Mouse (Mus musculus) embryonic facial prominence, embryonic 15.5 days (tissue): ENCODE measurements around the gene Iars. TPM values are rescaled to one million over a fixed set of nuclear protein-coding genes. Genes with fewer than 3 reads are reported as not detected.
"Not testable (repeated sequence)": the region's sequence is repeated elsewhere in the genome, so short reads cannot be mapped to it uniquely, and the experiment has no call there.

Source experiments
- ATAC-seq: fragments of 200-750 bp; cut with Nextera tagmentation; 2 replicates; pipeline ENCODE4 v1.8.0; 2017; ENCODE audit warnings: low read depth, moderate TSS enrichment; ENCODE audit not compliant: insufficient number of reproducible peaks, low FRiP score, low TSS enrichment
- H3K27ac ChIP-seq: fragments of 300-500 bp; sonication (generic); replicated peaks from 2 replicates; pipeline ENCODE4 v1.5.1; 2015; ENCODE audit warnings: mild to moderate bottlenecking, inconsistent platforms
- H3K27me3 ChIP-seq: fragments of 300-500 bp; sonication (generic); 2 replicates; pipeline ENCODE4 v1.6.1; 2015; ENCODE audit warnings: inconsistent platforms
- H3K36me3 ChIP-seq: fragments of 300-500 bp; sonication (generic); 2 replicates; pipeline ENCODE4 v1.6.1; 2015; ENCODE audit warnings: mild to moderate bottlenecking, inconsistent platforms
- H3K4me1 ChIP-seq: fragments of 300-500 bp; sonication (generic); 2 replicates; pipeline ENCODE4 v1.6.1; 2015; ENCODE audit warnings: inconsistent platforms
- H3K4me2 ChIP-seq: fragments of 300-500 bp; sonication (generic); replicated peaks from 2 replicates; pipeline ENCODE4 v1.6.1; 2015; ENCODE audit warnings: mild to moderate bottlenecking, inconsistent platforms
- H3K4me3 ChIP-seq: fragments of 300-500 bp; sonication (generic); replicated peaks from 2 replicates; pipeline ENCODE4 v1.5.1; 2015; ENCODE audit warnings: mild to moderate bottlenecking, inconsistent platforms
- H3K9ac ChIP-seq: fragments of 300-500 bp; sonication (generic); 2 replicates; pipeline ENCODE4 v1.6.1; 2015; ENCODE audit warnings: inconsistent platforms
- H3K9me3 ChIP-seq: fragments of 300-500 bp; sonication (generic); replicated peaks from 2 replicates; pipeline ENCODE4 v1.6.1; 2016; ENCODE audit warnings: inconsistent platforms
- WGBS: fragments of 180-500 bp; shearing (Covaris S2); methylation state at CpG from one replicate; pipeline ENCODE4 v1.1.7; 2015; 5-methylcytosine and 5-hydroxymethylcytosine counted together
- polyA plus RNA-seq: library from polyadenylated mRNA; unstranded; fragments of >200 nt; fragmentation: Nextera tagmentation; extraction: Ambion mirVana; gene quantifications from 2 replicates; pipeline ENCODE4 v1.2.1, GENCODE M21; 2015

Gene Iars
- polyA plus RNA-seq, 1 experiment from 2014 or later = 62.8 TPM

- no peak overlapping the region for H3K4me3 ChIP-seq
- no peaks in the 10 kb centered on the region for H3K27me3 ChIP-seq
- 92% methylated on average over 16 of the region's 16 CpGs for WGBS
- H3K4me2 ChIP-seq = no peak overlapping the region
- no peak overlapping the region for H3K27ac ChIP-seq
- no peak overlapping the region for H3K9ac ChIP-seq
- ATAC-seq = no peak
- no peaks in the 10 kb centered on the region for H3K4me1 ChIP-seq
- H3K9me3 ChIP-seq = no peaks in the 10 kb centered on the region
- no peaks in the 10 kb centered on the region for H3K36me3 ChIP-seq
These were observed 59.6 kb downstream of the Iars start for GRCm38 (mm10) chr13:49741285-49742040.

- 87% methylated on average over 9 of the region's 9 CpGs for WGBS
- H3K4me3 ChIP-seq = no peak overlapping the region
These were observed 74.7 kb downstream of the Iars start for GRCm38 (mm10) chr13:49756591-49756990.

GRCm38 (mm10) chr13:49757966-49758365 lies 76.1 kb downstream of the Iars start:
- no peaks in the 10 kb centered on the region for H3K9me3 ChIP-seq
- H3K9ac ChIP-seq = no peak overlapping the region
- no peak overlapping the region for H3K27ac ChIP-seq
- no peaks in the 10 kb centered on the region for H3K4me1 ChIP-seq
- no peaks in the 10 kb centered on the region for H3K27me3 ChIP-seq
- no peaks in the 10 kb centered on the region for H3K36me3 ChIP-seq
- no peak for ATAC-seq
- no peak overlapping the region for H3K4me3 ChIP-seq
- no peak overlapping the region for H3K4me2 ChIP-seq
- 86% methylated on average over 4 of the region's 4 CpGs for WGBS

More at GRCm38 (mm10) chr13:49756591-49756990, 74.7 kb downstream of the Iars start:
- Histone ChIP-seq H3K4me1 (no peaks in the 10 kb centered on the region), H3K27me3 (no peaks in the 10 kb centered on the region), H3K9ac (no peak overlapping the region), H3K27ac (no peak overlapping the region), H3K4me2 (no peak overlapping the region), H3K36me3 (no peaks in the 10 kb centered on the region), H3K9me3 (no peaks in the 10 kb centered on the region)
- ATAC-seq = no peak

GRCm38 (mm10) chr13:49760675-49761074 lies 78.8 kb downstream of the Iars start:
- no peak for ATAC-seq
- 72% methylated on average over 1 of the region's 1 CpGs for WGBS
- no peak overlapping the region for H3K4me3 ChIP-seq

DNA sequence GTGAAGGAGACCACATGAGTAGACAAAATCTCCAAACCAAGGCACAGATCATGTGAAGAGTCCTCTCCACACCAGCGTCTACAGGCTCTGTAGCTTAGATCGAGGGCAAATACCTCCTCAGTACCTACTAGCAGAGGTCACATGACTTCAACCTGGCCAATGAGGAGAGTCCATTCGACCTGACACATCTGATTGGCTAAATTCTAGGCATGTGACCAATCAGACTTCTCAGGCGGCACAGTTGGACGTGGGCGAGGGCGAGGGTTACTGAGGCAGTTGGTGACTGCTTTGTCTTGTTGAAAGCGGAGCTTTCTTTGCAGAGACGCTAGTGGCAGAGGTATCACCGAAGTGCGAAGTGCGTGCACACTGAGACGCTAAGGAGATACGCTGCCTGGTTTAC lies 80.3 kb downstream of the Iars start:
- H3K27me3 ChIP-seq = no peaks in the 10 kb centered on the region
- H3K4me3 ChIP-seq = no peak overlapping the region
- H3K27ac ChIP-seq = no peak overlapping the region
- H3K9me3 ChIP-seq = no peaks in the 10 kb centered on the region
- H3K4me2 ChIP-seq = no peak overlapping the region
- no peaks in the 10 kb centered on the region for H3K36me3 ChIP-seq
- 86% methylated on average over 14 of the region's 14 CpGs for WGBS
- H3K4me1 ChIP-seq = no peaks in the 10 kb centered on the region
- ATAC-seq = no peak
- no peak overlapping the region for H3K9ac ChIP-seq

More at GRCm38 (mm10) chr13:49760675-49761074, 78.8 kb downstream of the Iars start:
- no peak overlapping the region for H3K27ac ChIP-seq
- H3K9me3 ChIP-seq = no peaks in the 10 kb centered on the region
- H3K27me3 ChIP-seq = no peaks in the 10 kb centered on the region
- H3K36me3 ChIP-seq = no peaks in the 10 kb centered on the region
- no peaks in the 10 kb centered on the region for H3K4me1 ChIP-seq
- H3K9ac ChIP-seq = no peak overlapping the region
- no peak overlapping the region for H3K4me2 ChIP-seq

DNA sequence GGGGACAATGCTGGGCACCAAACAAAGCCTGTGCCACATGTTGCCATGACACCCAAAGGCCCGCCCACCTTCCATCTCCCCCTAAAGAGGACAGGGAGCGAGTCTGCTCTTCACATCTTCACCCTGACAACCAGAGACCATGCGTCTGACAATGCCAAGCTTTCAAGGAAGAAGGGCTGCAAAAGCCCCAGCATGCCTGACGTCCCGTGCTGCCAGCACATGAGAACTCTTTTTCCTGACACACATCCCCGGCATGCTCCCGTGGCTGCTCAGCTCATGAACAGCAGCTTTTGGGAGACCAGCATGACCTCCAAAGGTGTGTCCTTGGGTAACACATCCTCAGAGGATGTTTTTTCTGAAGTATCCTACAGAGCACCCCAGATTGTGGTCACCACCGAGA lies 83.4 kb downstream of the Iars start:
- WGBS = 90% methylated on average over 8 of the region's 8 CpGs
- no peak overlapping the region for H3K4me3 ChIP-seq
- no peak overlapping the region for H3K9ac ChIP-seq
- ATAC-seq = no peak
- H3K9me3 ChIP-seq = no peaks in the 10 kb centered on the region
- no peaks in the 10 kb centered on the region for H3K36me3 ChIP-seq
- H3K4me2 ChIP-seq = no peak overlapping the region
- H3K4me1 ChIP-seq = no peaks in the 10 kb centered on the region
- no peak overlapping the region for H3K27ac ChIP-seq
- no peaks in the 10 kb centered on the region for H3K27me3 ChIP-seq

DNA sequence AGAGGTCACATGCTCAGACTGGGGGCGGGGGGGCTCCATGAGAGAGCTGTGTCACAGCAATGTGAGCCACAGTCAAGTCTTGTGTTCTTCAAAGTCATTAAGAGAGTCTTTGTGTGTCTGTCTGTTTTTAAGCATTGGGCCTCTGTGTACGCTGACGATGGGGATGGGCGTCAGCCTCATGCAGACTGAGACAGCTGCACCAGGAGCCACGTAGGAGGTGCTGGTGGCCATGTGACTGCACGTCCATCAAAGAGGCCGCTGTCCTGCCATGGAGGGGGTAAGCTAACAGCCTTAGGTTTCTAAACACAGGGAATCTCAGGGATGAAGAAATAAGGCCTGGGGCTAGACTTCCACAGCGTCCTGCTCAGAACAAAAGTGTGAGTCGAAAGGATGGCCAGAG lies 84.4 kb downstream of the Iars start:
- 32% methylated on average over 9 of the region's 9 CpGs for WGBS
- no peak overlapping the region for H3K9ac ChIP-seq
- H3K27ac ChIP-seq = no peak overlapping the region
- no peak overlapping the region for H3K4me3 ChIP-seq
- ATAC-seq = no peak
- H3K4me1 ChIP-seq = no peaks in the 10 kb centered on the region
- H3K9me3 ChIP-seq = no peaks in the 10 kb centered on the region
- H3K4me2 ChIP-seq = no peak overlapping the region
- H3K36me3 ChIP-seq = no peaks in the 10 kb centered on the region
- no peaks in the 10 kb centered on the region for H3K27me3 ChIP-seq

DNA sequence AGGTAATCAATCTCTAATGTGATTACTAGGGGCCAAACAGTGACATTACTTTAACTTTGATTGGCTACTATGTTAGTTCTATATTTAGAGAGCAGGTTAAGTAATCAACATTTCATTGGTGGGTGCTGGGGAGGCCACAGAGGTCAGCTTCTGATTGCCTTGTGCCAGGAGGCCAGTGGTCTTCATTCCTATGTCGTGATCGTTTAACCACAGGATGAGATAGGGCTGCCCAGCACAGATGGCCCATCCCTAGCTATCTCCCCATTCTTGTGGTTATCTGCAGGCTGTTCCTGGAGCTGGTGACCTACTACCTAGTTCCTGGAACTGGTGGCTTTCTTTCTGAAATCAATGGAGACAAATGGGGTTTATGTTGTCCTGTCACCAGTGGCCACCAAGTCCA lies 86.1 kb downstream of the Iars start:
- Histone ChIP-seq H3K27me3 (no peaks in the 10 kb centered on the region), H3K27ac (no peak overlapping the region), H3K4me1 (no peaks in the 10 kb centered on the region), H3K4me3 (no peak overlapping the region), H3K4me2 (no peak overlapping the region), H3K9ac (no peak overlapping the region), H3K9me3 (no peaks in the 10 kb centered on the region), H3K36me3 (no peaks in the 10 kb centered on the region)
- no peak for ATAC-seq
- 79% methylated on average over 2 of the region's 2 CpGs for WGBS

DNA sequence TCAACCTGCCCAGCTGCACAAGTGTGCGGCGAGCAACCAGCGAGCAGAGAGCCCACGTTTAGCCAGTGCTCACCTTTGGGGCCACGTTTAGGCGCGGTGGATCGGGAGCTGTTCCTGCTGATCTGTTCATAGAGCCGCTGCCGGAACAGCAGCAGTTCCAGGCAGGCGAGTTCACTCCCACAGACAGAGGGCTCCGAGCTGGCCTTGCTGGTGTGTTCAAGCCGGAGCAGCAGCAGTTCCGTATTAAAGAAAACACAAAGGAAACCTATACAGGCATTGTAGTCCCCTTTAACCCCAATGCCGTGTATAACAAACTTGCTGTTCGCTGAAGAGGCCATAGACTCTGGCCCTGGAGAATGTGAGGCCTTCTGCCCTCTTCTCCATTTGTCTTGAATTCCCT lies 87.2 kb downstream of the Iars start:
- Histone ChIP-seq H3K4me2 (no peak overlapping the region), H3K27ac (no peak overlapping the region), H3K36me3 (no peaks in the 10 kb centered on the region), H3K4me3 (no peak overlapping the region), H3K27me3 (no peaks in the 10 kb centered on the region), H3K9me3 (no peaks in the 10 kb centered on the region), H3K4me1 (no peaks in the 10 kb centered on the region), H3K9ac (no peak overlapping the region)
- WGBS = 84% methylated on average over 16 of the region's 16 CpGs
- ATAC-seq = no peak

DNA sequence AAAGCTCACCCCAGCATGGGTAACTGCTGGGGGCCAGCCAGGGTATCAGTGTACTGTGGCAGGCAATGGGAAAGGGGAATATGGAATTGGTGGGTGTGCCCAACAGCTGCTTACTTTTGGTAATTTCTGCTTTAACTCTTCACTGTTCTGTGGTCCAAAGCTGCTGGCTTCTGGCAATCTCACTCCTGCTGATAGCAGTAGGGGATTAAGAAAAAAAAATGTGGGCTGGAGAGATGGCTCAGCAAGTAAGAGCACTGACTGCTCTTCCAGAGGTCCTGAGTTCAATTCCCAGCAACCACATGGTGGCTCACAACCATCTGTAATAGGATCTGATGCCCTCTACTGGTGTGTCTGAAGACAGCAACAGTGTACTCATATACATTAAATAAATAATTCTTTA lies 89.6 kb downstream of the Iars start:
- not testable (repeated sequence) for H3K4me3 ChIP-seq

More for the DNA sequence above, 89.6 kb downstream of the Iars start:
- not testable (repeated sequence) for H3K27ac ChIP-seq, H3K36me3 ChIP-seq, ATAC-seq, H3K9ac ChIP-seq, H3K4me2 ChIP-seq, H3K27me3 ChIP-seq, H3K9me3 ChIP-seq, H3K4me1 ChIP-seq
